Mouse (Mus musculus) heart, postnatal 36 days (tissue): ENCODE results near the gene Plod1. TPM values are rescaled to one million over a fixed set of nuclear protein-coding genes. Genes with fewer than 3 reads are reported as not detected.

Experiments used
- DNase-seq, 2 experiments: peaks; one replicate each; pipeline ENCODE4 v3.0.0; 2021 to 2022
- intact Hi-C: fragments of 180-260 bp; cut with DNase I; formaldehyde crosslinking; loops from one replicate; pipeline ENCODE4 v1.15.1; 2025
- total RNA-seq, 2 experiments: library from RNA; stranded (reverse); gene quantifications; 2 replicates each; pipeline ENCODE4 v1.2.3; 2021

Gene Plod1
- 10 to 100 TPM; 71.3 to 89.9 TPM for total RNA-seq

- DNase-seq, result peak; percentile 91 to 92
- intact Hi-C loops, result loop anchor here (2.0 kb wide), 1 partner anchor 32 kb away; the partner anchor contains the start of gene Mfn2
These were observed at the start of gene Plod1 for GRCm38 (mm10) chr4:147936331-147936954. Gene Plod1 (minus strand): TSS chr4:147936767.

GRCm38 (mm10) chr4:147985205-147986132 is 48.9 kb upstream of the Plod1 start, which contains the start of gene Nppb:
Gene Nppb (plus strand): TSS chr4:147985788.
- DNase-seq, result peak; percentile 50 to 56
- intact Hi-C loops, result no loop called here

GRCm38 (mm10) chr4:147979441-147979860 is 42.9 kb upstream of the Plod1 start:
- DNase-seq, result no peak
- intact Hi-C loops, result no loop called here

GRCm38 (mm10) chr4:147978391-147978790 is 41.8 kb upstream of the Plod1 start:
- no peak for DNase-seq
- intact Hi-C loops, result no loop called here

GRCm38 (mm10) chr4:147977726-147978125 is 41.2 kb upstream of the Plod1 start:
- DNase-seq, result no peak
- intact Hi-C loops, result no loop called here

GRCm38 (mm10) chr4:147976237-147976636 is 39.7 kb upstream of the Plod1 start:
- intact Hi-C loops, result no loop called here
- DNase-seq, result no peak

GRCm38 (mm10) chr4:147969337-147969736 is 32.8 kb upstream of the Plod1 start:
- DNase-seq, result no peak

GRCm38 (mm10) chr4:147968816-147969215 is 32.2 kb upstream of the Plod1 start:
- intact Hi-C loops, result no loop called here
- no peak for DNase-seq

More at GRCm38 (mm10) chr4:147969337-147969736, 32.8 kb upstream of the Plod1 start:
- intact Hi-C loops, result no loop called here

- DNase-seq, result no peak
- intact Hi-C loops, result no loop called here
These were observed 29.1 kb upstream of the Plod1 start for GRCm38 (mm10) chr4:147965712-147966111.

GRCm38 (mm10) chr4:147963623-147964022 is 27.1 kb upstream of the Plod1 start:
- peak in 1 of 2 experiments; percentile 35 for DNase-seq
- intact Hi-C loops, result no loop called here

- intact Hi-C loops, result no loop called here
- no peak for DNase-seq
These were observed 26.2 kb upstream of the Plod1 start for GRCm38 (mm10) chr4:147962781-147963180.

- intact Hi-C loops, result loop anchor here (1.0 kb wide), 1 partner anchor 47 kb away; no protein-coding TSS in a partner anchor
- DNase-seq, result peak; percentile 66 to 70
These were observed 23.6 kb upstream of the Plod1 start for GRCm38 (mm10) chr4:147959881-147960831.

GRCm38 (mm10) chr4:147957141-147957540 is 20.6 kb upstream of the Plod1 start:
- intact Hi-C loops, result no loop called here
- DNase-seq, result no peak

GRCm38 (mm10) chr4:147953590-147953989 is 17.0 kb upstream of the Plod1 start:
- DNase-seq, result no peak
- intact Hi-C loops, result loop anchor here (1.0 to 2.0 kb wide), 2 partner anchors 35 to 107 kb away; no protein-coding TSS in a partner anchor

- intact Hi-C loops, result no loop called here
These were observed 10.9 kb upstream of the Plod1 start for GRCm38 (mm10) chr4:147947511-147947910.

GRCm38 (mm10) chr4:147943005-147943404 is 6.4 kb upstream of the Plod1 start:
- no peak for DNase-seq
- intact Hi-C loops, result loop anchor here (5.0 kb wide), 1 partner anchor 209 kb away; the partner anchor contains the start of gene Fbxo6

More at GRCm38 (mm10) chr4:147947511-147947910, 10.9 kb upstream of the Plod1 start:
- no peak for DNase-seq

GRCm38 (mm10) chr4:147941045-147942020 is 4.8 kb upstream of the Plod1 start:
- intact Hi-C loops, result loop anchor here (2.0 to 5.0 kb wide), 2 partner anchors 73 to 211 kb away; partner anchors contain the start of genes Fbxo6, Fv1 and Miip
- no peak for DNase-seq

- intact Hi-C loops, result loop anchor here (2.0 to 5.0 kb wide), 2 partner anchors 72 to 212 kb away; partner anchors contain the start of genes Fbxo6, Fv1 and Miip
These were observed 4.0 kb upstream of the Plod1 start, which contains the start of gene 2510039O18Rik for GRCm38 (mm10) chr4:147940576-147941044. Gene 2510039O18Rik (plus strand): TSS chr4:147940895.

More at GRCm38 (mm10) chr4:147940576-147941044, 4.0 kb upstream of the Plod1 start, which contains the start of gene 2510039O18Rik:
- DNase-seq, result peak; percentile 80 to 82
